Mouse (Mus musculus): ENCODE results near the gene Znrf3.
A peak's percentile ranks its signal among the peaks of the same experiment; 100 is the strongest.

Gene Znrf3

GRCm38 (mm10) chr11:5318035-5318775 is 126.4 kb downstream of the Znrf3 start:
- peak; percentile 20 for DNase-seq (ENCODE audit: low spot score)

DNA sequence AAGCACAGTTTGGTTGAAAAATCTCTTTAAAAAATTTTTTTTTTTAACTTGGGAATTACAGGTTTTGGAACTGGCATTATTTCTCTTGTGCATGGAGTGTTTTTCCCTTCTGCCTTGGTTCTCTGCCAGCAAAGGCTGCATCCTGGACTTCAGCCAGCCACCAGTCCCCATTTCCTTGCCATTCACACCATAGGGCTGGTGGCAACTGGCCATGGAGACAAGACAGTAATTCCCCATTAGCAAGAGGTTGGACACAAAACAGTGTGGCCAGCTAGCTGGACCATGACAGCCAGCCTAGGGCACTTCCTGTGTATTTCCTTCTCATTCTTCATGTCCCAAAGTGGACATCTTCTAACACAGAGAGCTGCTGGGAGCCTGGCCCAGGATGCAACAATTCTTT is 129.9 kb downstream of the Znrf3 start:
- DNase-seq (ENCODE audit: low spot score): peak; percentile 60

GRCm38 (mm10) chr11:5314330-5314741 is 130.3 kb downstream of the Znrf3 start:
- DNase-seq (ENCODE audit: low spot score): no peak

GRCm38 (mm10) chr11:5307024-5307905 is 137.4 kb downstream of the Znrf3 start:
- DNase-seq (ENCODE audit: low spot score): no peak

DNA sequence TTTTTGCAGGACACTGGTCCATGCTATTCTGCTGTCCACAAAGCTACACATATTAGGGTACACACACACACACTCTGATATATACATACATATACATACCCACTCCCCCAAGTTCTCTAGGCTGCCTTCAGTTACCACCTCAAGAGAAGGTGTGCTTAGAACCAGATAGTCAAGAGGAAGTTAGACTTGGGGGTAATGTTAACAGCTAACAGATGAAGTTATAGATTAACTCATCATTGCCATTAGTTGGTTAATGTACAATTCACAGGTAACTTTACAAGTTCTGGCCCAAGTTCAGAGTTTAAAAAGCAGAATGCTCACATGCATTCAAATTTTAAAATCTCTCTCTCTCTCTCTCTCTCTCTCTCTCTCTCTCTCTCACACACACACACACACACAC is 138.6 kb downstream of the Znrf3 start:
- no peak for DNase-seq (ENCODE audit: low spot score)

GRCm38 (mm10) chr11:5304526-5304925 is 140.1 kb downstream of the Znrf3 start:
- DNase-seq (ENCODE audit: low spot score): no peak

DNA sequence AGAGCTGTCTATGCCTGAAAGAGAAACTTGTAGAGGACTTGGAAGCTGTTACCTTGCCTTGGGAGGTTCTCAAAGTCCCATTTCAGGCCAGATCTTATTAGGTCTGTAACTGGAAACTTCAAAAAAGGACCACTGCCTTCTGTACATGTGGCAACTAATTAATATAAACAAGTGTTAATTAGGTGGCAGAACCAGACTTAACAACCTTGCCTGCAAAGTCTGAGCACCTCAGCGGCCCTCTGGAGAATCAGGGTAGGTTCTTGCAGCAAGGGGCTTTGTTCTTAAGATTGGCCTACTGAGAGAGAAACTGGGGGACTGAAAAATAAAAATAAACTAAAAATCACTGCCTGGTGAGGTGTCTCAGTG is 146.7 kb downstream of the Znrf3 start:
- no peak for DNase-seq (ENCODE audit: low spot score)

DNA sequence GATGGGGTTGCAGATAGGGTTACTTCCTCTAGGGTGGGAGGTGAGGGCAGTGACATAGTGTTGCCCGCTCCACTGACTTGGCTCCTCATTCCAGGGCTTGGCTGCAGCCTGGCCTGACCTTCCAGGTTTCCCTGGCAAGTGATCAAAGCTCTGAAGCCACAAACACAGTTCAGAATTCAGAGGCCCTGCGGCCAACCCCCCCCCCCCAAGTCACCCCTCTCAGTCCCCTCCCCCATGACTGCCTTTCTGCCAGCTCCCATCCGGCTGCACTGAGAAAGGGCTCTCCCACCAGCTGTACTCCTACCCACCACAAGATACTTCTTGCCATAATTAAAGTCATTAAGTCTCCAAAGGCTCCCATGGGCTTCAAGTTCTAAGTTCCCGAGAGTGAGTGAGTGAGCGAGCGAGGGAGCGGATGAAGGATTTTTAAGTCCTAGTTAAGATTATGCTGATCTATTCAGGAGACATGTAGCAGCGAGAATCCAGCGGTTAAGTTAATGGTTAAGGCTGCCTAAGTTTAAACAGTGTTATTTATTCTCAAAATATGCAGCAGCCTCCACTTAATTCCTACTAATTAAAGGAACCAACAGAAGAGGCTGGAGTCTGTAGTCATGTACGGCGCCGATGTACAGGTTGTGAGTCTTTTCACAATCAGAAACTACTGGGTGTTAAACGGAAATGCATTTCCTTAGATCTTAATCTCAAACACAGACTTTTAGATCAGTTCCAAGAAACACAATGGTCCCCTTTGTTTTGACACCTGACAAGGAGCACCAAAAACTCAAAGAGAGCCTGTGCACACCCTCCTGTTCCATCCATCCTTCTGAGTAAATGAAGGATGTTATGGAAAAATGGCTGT is 147.3 kb downstream of the Znrf3 start:
- DNase-seq (ENCODE audit: low spot score): peak; percentile 66

DNA sequence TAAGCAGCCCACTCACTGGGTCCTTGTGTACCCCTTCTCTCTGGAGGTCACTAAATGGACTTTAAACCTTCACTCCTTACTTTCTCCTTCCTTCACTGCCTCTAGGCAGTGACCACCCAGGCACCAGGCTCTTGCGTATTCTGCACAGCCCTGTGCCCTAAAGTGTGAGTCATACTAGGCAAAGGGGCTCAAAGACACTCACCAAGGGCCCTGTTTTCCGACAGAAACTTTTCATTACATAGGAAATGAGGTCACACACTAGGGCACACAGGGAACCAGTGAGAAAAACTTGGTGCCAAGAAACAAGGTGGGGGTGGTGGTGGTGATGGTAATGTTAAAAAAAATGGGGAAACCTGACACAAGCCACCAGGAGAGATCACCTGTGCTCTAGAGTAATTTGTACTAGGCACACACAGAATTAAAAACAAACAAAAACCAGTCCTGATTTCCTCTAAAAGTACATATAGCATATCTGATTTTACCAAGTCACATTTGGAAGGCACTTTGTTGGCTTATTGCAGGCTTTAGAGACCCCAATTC is 148.0 kb downstream of the Znrf3 start:
- no peak for DNase-seq (ENCODE audit: low spot score)

DNA sequence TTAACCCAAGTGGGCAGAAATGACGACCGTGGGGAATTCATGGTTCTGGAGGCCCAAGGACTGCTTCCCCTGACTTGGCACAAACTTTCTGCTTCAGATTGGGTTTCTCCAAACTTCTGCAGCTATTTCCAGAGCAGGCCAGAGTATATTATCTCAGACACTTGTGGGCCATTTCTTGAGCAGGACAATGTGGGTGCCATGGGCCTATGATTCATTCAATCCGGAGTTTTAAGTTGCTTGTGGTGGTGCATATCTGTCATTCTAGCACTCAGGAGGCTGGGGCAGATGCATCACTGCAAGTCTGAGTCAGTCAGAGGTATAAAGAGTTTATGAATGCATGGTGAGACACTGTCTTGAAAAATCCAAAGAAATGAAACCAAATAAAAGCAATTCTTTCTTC is 149.8 kb downstream of the Znrf3 start:
- DNase-seq (ENCODE audit: low spot score): no peak

GRCm38 (mm10) chr11:5290691-5291090 is 154.0 kb downstream of the Znrf3 start:
- no peak for DNase-seq (ENCODE audit: low spot score)

GRCm38 (mm10) chr11:5289826-5290580 is 154.6 kb downstream of the Znrf3 start:
- DNase-seq (ENCODE audit: low spot score): no peak

- DNase-seq (ENCODE audit: low spot score): no peak
These were observed 160.7 kb downstream of the Znrf3 start for GRCm38 (mm10) chr11:5283987-5284386.

DNA sequence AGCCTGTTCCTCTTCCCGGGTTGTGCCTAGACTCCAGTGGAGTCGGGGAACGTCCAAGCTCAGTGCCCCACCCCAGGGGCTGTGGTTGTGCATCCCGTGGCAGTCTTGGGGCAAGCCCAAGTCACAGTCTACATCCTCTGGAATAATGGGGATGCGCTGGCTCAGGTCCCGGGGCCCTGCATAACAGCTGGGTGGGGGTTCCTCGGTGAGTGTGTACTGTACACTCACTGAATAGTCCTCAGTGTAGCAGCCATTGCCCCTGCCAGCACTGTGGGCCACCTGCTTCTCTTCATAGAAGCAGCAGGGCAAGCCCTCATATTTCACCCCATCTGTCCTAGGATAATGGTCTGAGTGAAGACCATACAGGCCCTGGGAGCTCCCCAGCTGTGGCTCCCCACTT is 163.7 kb downstream of the Znrf3 start:
- no peak for DNase-seq (ENCODE audit: low spot score)

GRCm38 (mm10) chr11:5278463-5278862 is 166.2 kb downstream of the Znrf3 start:
- no peak for DNase-seq (ENCODE audit: low spot score)

DNA sequence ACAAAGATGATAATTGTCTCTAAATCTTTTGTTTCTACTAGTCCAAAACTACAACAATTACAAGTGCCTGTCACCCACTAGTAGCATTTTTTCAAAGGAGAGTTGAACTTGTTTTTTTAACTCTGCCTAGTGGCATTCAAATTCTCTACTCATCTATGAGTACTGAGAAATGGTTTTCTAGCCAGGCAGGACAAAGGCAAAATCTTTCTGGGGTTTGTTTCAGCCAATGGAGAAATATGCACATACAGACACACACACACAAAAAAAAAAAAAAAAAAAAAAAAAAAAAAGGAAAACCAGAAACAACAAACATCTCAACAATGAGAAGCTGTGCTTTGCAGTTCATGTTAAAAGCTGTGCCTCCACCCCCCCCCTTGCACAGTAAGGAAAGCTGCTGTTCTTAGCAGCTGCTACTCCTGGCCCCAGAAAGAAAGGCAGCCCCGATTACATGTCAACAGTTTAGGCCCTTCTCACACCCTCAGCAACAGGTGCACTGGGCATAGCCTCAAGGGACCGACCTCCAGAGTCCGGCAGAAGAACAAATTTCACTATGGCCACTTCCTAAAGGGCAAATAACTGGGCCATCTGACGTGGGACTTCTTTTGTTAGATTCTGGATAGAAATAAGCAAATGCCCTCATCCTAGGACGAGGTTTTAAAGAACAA is 167.2 kb downstream of the Znrf3 start:
- no peak for DNase-seq (ENCODE audit: low spot score)

GRCm38 (mm10) chr11:5275216-5275615 is 169.4 kb downstream of the Znrf3 start:
- no peak for DNase-seq (ENCODE audit: low spot score)

DNA sequence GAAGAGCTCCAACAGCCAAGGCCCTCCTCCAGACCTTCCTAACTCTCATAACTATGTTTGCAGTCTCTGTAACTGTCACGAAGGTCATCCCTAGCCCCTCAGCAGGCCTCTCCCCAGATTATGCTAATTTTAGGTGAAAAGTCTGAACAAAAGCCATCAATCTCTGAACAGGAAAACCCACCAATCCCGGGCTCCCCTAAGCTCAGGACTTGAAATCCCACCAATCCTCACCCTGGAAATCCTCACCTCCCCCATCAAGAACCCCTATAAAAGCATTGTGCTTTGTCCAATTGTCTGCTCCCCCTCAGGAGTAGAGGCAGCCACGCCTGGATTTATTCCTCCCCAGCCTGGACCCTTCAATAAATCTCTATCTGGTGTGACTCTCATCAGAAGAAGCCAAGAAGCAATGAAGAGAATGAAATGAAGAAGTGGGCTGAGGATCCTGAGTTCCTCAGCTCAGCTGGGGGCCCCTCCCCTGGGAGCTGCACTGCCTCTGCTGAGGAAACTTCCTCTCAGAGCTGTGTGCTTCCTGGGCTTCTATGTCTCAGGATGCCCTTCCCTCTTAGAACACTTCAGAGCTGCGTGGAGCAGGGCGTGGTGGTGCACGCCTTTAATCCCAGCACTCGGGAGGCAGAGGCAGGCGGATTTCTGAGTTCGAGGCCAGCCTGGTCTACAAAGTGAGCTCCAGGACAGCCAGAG is 172.0 kb downstream of the Znrf3 start:
- no peak for DNase-seq (ENCODE audit: low spot score)

GRCm38 (mm10) chr11:5272066-5272360 is 172.6 kb downstream of the Znrf3 start:
- no peak for DNase-seq (ENCODE audit: low spot score)

DNA sequence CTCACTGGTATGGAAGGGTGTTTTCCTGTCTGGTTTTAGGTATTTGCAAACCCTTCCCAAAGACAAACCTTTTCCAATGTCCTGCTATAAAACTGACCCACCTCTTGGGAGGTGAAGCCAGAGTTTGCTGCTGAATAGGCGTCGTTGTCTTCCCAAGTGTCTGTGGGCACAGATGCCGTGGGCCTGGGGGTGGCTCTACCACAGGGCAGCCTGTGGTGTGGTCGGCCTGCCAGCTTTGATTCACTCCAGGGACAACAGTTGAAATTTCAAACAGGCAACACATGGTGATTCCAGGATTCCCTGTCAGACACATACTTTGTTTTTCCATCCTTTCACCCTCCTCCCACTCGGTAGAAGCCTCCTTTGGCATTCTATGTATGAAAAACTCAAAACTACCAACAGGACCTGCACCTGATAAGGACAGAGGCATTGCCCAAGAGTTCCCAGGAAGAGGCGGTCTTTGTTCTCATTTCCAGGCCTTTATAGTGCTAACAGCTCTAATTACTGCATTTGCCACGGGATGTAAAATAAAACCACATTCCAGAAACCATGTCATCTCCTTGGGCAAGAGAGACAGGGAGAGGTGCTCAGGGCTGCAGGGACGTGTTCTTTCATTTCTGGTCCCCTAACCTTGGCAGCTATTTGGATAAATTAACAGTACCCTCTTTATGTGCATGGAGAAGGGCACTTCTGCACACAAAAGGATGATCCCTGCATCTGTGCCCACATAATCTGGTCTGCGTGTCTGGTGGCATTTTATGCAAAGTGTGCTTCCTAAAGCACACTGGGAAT is 173.2 kb downstream of the Znrf3 start:
- no peak for DNase-seq (ENCODE audit: low spot score)
